Mouse (Mus musculus) MEL (cell line): ENCODE results near the gene Olfr1024. TPM values are rescaled to one million over a fixed set of nuclear protein-coding genes. Genes with fewer than 3 reads are reported as not detected.

ENCODE experiments used
- DNase-seq: peaks from one replicate; pipeline ENCODE4 v3.0.0; 2011; ENCODE audit warnings: low read depth, low spot score
- H3K27ac ChIP-seq: 2 replicates; pipeline ENCODE4 v1.5.1; 2012; ENCODE audit warnings: low read depth, mild to moderate bottlenecking, control low read depth, low read length, moderate library complexity; ENCODE audit not compliant: control insufficient read depth
- H3K27me3 ChIP-seq, 2 experiments: fragments of 150-350 bp in 1 of 2; sonication (generic) in 1 of 2; 2 replicates each; pipeline ENCODE4 v1.6.1; 2012; ENCODE audit warnings: low read length in 2 of 2, mild to moderate bottlenecking in 2 of 2, improper control_type of control experiment in 1 of 2, moderate library complexity in 1 of 2; ENCODE audit not compliant: insufficient read depth in 2 of 2, control insufficient read depth in 1 of 2
- H3K36me3 ChIP-seq, 2 experiments: 2 replicates each; pipeline ENCODE4 v1.6.1; 2012 to 2014; ENCODE audit warnings: low read length in 2 of 2, improper control_type of control experiment in 1 of 2, inconsistent platforms in 1 of 2, mild to moderate bottlenecking in 1 of 2; ENCODE audit not compliant: insufficient read depth in 2 of 2, control insufficient read depth in 1 of 2
- H3K4me1 ChIP-seq, 2 experiments: fragments of 150-350 bp in 1 of 2; sonication (generic) in 1 of 2; 2 replicates each; pipeline ENCODE4 v1.6.1; 2012; ENCODE audit warnings: low read length in 2 of 2, improper control_type of control experiment in 1 of 2, mild to moderate bottlenecking in 1 of 2; ENCODE audit not compliant: insufficient read depth in 2 of 2, control insufficient read depth in 1 of 2
- H3K4me3 ChIP-seq, 2 experiments: fragments of 150-350 bp in 1 of 2; sonication (generic) in 1 of 2; 2 replicates each; pipeline ENCODE4 v1.5.1; 2012; ENCODE audit warnings: low read depth in 2 of 2, low read length in 2 of 2, mild to moderate bottlenecking in 2 of 2, moderate library complexity in 2 of 2, control low read depth in 1 of 2, improper control_type of control experiment in 1 of 2; ENCODE audit not compliant: control insufficient read depth in 1 of 2, insufficient read depth in 1 of 2
- H3K79me2 ChIP-seq: 2 replicates; pipeline ENCODE4 v1.6.1; 2012; ENCODE audit warnings: mild to moderate bottlenecking, low read length, moderate library complexity; ENCODE audit not compliant: control insufficient read depth, poor library complexity, insufficient read depth
- H3K9ac ChIP-seq: 2 replicates; pipeline ENCODE4 v1.6.1; 2012; ENCODE audit warnings: low read depth, mild to moderate bottlenecking, control low read depth, low read length, moderate library complexity; ENCODE audit not compliant: control insufficient read depth, poor library complexity, severe bottlenecking
- H3K9me3 ChIP-seq: fragments of 150-350 bp; sonication (generic); replicated peaks from 2 replicates; pipeline ENCODE4 v1.6.1; 2012; ENCODE audit warnings: mild to moderate bottlenecking, low read length, improper control_type of control experiment, moderate library complexity; ENCODE audit not compliant: insufficient read depth
- BHLHE40 ChIP-seq: IDR thresholded peaks from 2 replicates; pipeline ENCODE4 v1.6.1; 2012; ENCODE audit warnings: low read depth, mild to moderate bottlenecking, inconsistent platforms, low read length, improper control_type of control experiment, borderline replicate concordance
- CHD1 ChIP-seq: IDR thresholded peaks from 2 replicates; pipeline ENCODE4 v1.6.1; 2012; ENCODE audit warnings: low read depth, mild to moderate bottlenecking, inconsistent platforms, low read length, improper control_type of control experiment
- CHD2 ChIP-seq: IDR thresholded peaks from 2 replicates; pipeline ENCODE4 v1.6.1; 2011; ENCODE audit warnings: low read length, improper control_type of control experiment
- CTCF ChIP-seq, 3 experiments: IDR thresholded peaks in 2 of 3; conservative IDR thresholded peaks in 1 of 3; 2 replicates each; pipeline ENCODE4 v1.5.1; 2011 to 2012; ENCODE audit warnings: low read length in 3 of 3, low read depth in 2 of 3, mild to moderate bottlenecking in 2 of 3, improper control_type of control experiment in 1 of 3, inconsistent platforms in 1 of 3, mixed read lengths in 1 of 3, moderate library complexity in 1 of 3; ENCODE audit not compliant: control insufficient read depth in 1 of 3, insufficient read depth in 1 of 3, poor library complexity in 1 of 3, severe bottlenecking in 1 of 3
- ELF1 ChIP-seq: IDR thresholded peaks from 2 replicates; pipeline ENCODE4 v1.6.1; 2014; ENCODE audit warnings: low read depth, mild to moderate bottlenecking, inconsistent platforms, low read length, improper control_type of control experiment, moderate library complexity
- GABPA ChIP-seq: IDR thresholded peaks from 2 replicates; pipeline ENCODE4 v1.6.1; 2012; ENCODE audit warnings: low read depth, mild to moderate bottlenecking, inconsistent platforms, low read length, improper control_type of control experiment, moderate library complexity
- JUND ChIP-seq: IDR thresholded peaks from 2 replicates; pipeline ENCODE4 v1.6.1; 2011; ENCODE audit warnings: low read depth, mild to moderate bottlenecking, improper control_type of control experiment, low read length
- KAT2A ChIP-seq: conservative IDR thresholded peaks from 2 replicates; pipeline ENCODE4 v1.6.1; 2012; ENCODE audit warnings: low read depth, low read length, improper control_type of control experiment, inconsistent platforms
- MAFK ChIP-seq: IDR thresholded peaks from 2 replicates; pipeline ENCODE4 v1.6.1; 2011; ENCODE audit warnings: low read depth, mild to moderate bottlenecking, low read length, improper control_type of control experiment, borderline replicate concordance
- NELFE ChIP-seq: IDR thresholded peaks from 2 replicates; pipeline ENCODE4 v1.6.1; 2011; ENCODE audit warnings: low read depth, low read length, improper control_type of control experiment
- NRF1 ChIP-seq: IDR thresholded peaks from 2 replicates; pipeline ENCODE4 v1.6.1; 2014; ENCODE audit warnings: low read depth, mild to moderate bottlenecking, inconsistent platforms, low read length, improper control_type of control experiment, moderate library complexity; ENCODE audit not compliant: poor library complexity, insufficient read depth, severe bottlenecking
- POLR2A ChIP-seq, 2 experiments: IDR thresholded peaks; 2 replicates each; pipeline ENCODE4 v1.6.1; 2011 to 2012; ENCODE audit warnings: low read length in 2 of 2, mild to moderate bottlenecking in 2 of 2, control low read depth in 1 of 2, improper control_type of control experiment in 1 of 2, low read depth in 1 of 2, moderate library complexity in 1 of 2; ENCODE audit not compliant: control insufficient read depth in 1 of 2, insufficient read depth in 1 of 2, poor library complexity in 1 of 2
- POLR2AphosphoS5 ChIP-seq: IDR thresholded peaks from 2 replicates; pipeline ENCODE4 v1.6.1; 2012; ENCODE audit warnings: low read depth, borderline replicate concordance, mild to moderate bottlenecking, inconsistent platforms, low read length, moderate library complexity, mixed read lengths
- RAD21 ChIP-seq: IDR thresholded peaks from 2 replicates; pipeline ENCODE4 v1.6.1; 2011; ENCODE audit warnings: mild to moderate bottlenecking, low read depth, low read length, improper control_type of control experiment
- RCOR1 ChIP-seq: IDR thresholded peaks from 2 replicates; pipeline ENCODE4 v1.6.1; 2012; ENCODE audit warnings: low read depth, mild to moderate bottlenecking, inconsistent platforms, low read length, improper control_type of control experiment
- SMC3 ChIP-seq: IDR thresholded peaks from 2 replicates; pipeline ENCODE4 v1.6.1; 2011; ENCODE audit warnings: low read depth, low read length, improper control_type of control experiment
- TAL1 ChIP-seq: IDR thresholded peaks from 2 replicates; pipeline ENCODE4 v1.6.1; 2012; ENCODE audit warnings: mild to moderate bottlenecking, inconsistent platforms, low read length, moderate library complexity, mixed read lengths
- TBP ChIP-seq: IDR thresholded peaks from 2 replicates; pipeline ENCODE4 v1.8.0; 2011; ENCODE audit warnings: low read depth, low read length, improper control_type of control experiment
- UBTF ChIP-seq: IDR thresholded peaks from 2 replicates; pipeline ENCODE4 v1.6.1; 2012; ENCODE audit warnings: low read depth, mild to moderate bottlenecking, inconsistent platforms, low read length, improper control_type of control experiment, moderate library complexity, borderline replicate concordance; ENCODE audit not compliant: insufficient read depth
- USF2 ChIP-seq, 2 experiments: IDR thresholded peaks; 2 replicates each; pipeline ENCODE4 v1.6.1; 2011 to 2012; ENCODE audit warnings: improper control_type of control experiment in 2 of 2, low read length in 2 of 2, borderline replicate concordance in 1 of 2, inconsistent platforms in 1 of 2, low read depth in 1 of 2, mild to moderate bottlenecking in 1 of 2; ENCODE audit not compliant: insufficient read depth in 1 of 2
- ZKSCAN1 ChIP-seq: IDR thresholded peaks from 2 replicates; pipeline ENCODE4 v1.6.1; 2012; ENCODE audit warnings: low read depth, mild to moderate bottlenecking, inconsistent platforms, low read length, improper control_type of control experiment, moderate library complexity
- ZMIZ1 ChIP-seq: IDR thresholded peaks from 2 replicates; pipeline ENCODE4 v1.6.1; 2012; ENCODE audit warnings: low read depth, mild to moderate bottlenecking, inconsistent platforms, low read length, improper control_type of control experiment, moderate library complexity
- ZNF384 ChIP-seq: IDR thresholded peaks from 2 replicates; pipeline ENCODE4 v1.6.1; 2012; ENCODE audit warnings: low read depth, mild to moderate bottlenecking, inconsistent platforms, low read length, improper control_type of control experiment
- polyA plus RNA-seq, 2 experiments: library from polyadenylated mRNA; stranded (reverse) in 1 of 2; unstranded in 1 of 2; fragments of >175 nt in 1 of 2; fragments of >200 nt in 1 of 2; gene quantifications; 2 replicates each; pipeline versions ENCODE4 v1.2.1 to v1.2.4; 2012; ENCODE audit warnings: low replicate concordance in 2 of 2, low read depth in 1 of 2; ENCODE audit not compliant: insufficient read length in 2 of 2, insufficient read depth in 1 of 2, missing spikeins in 1 of 2
- total RNA-seq: library from RNA; depleted of rRNA; stranded (reverse); fragments of 300-350 nt; gene quantifications from 2 replicates; pipeline ENCODE4 v1.2.3, GENCODE M21; 2012; rRNA removed

Olfr1024 gene
- not detected in 2 replicates for total RNA-seq
- not detected for polyA plus RNA-seq

DNA sequence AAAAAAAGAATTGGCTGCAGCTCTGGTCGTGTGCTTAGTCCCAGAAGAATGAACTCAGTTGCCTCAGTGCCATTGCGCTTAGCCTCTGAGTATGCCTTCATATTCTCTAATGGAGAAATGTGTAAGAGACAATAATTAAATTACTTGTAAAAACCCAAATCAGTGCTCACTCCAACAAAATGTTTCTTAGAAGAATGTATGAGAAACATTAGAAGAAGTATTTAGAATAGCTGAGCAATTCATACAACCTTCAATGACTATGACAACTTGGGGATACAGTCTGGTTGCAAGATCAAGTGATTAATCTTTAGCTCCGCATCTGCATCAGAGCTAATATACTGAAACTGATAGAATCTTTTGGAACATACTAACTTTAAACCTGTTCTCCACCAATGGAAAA is at the start of gene Olfr1024:
TSS of gene Olfr1024 (minus strand) at position 101 of the 400 bp plus-strand sequence.
- Histone ChIP-seq H3K4me3 (no peak within 1 kb of the TSS), H3K9me3 (no peaks in the 10 kb centered on the region), H3K27ac (no peak within 1 kb of the TSS), H3K4me1 (no peaks in the 10 kb centered on the region), H3K9ac (no peak within 1 kb of the TSS), H3K79me2 (no peaks in the 10 kb centered on the region), H3K36me3 (no peaks in the 10 kb centered on the region), H3K27me3 (no peaks in the 10 kb centered on the region)
- DNase-seq = no peak
- TF ChIP-seq JUND = no peak
- TF ChIP-seq BHLHE40 = no peak
- TF ChIP-seq ZKSCAN1 = no peak

DNA sequence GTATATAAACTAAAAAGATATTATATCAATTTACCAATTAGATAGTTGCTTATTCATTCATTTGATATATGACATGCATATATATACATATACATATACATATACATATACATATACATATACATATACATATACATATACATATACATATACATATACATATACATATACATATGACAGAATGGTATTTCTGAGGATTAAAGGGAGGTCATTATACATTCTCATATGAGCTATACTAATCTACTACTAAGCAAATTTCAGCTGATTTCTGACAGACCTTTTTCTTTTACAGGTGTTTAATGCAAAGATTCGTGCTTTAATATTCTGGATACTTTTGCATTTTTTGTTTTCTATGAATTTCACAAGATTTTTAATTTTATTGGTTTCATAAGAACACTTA is 45.3 kb upstream of the Olfr1024 start, which contains the start of gene Olfr1028:
TSS of gene Olfr1028 (plus strand) at position 301 of the 400 bp plus-strand sequence.
- no peaks in the 10 kb centered on the region for H3K27me3 ChIP-seq
- no peak within 1 kb of the TSS for H3K9ac ChIP-seq
- H3K79me2 ChIP-seq = no peaks in the 10 kb centered on the region
- no peaks in the 10 kb centered on the region for H3K4me1 ChIP-seq
- no peak within 1 kb of the TSS for H3K4me3 ChIP-seq
- no peaks in the 10 kb centered on the region for H3K9me3 ChIP-seq
- H3K27ac ChIP-seq = no peak within 1 kb of the TSS
- no peaks in the 10 kb centered on the region for H3K36me3 ChIP-seq
- no peak for TF ChIP-seq NELFE
- no peak for TF ChIP-seq ZNF384
- no peak for TF ChIP-seq TBP
- DNase-seq = no peak

DNA sequence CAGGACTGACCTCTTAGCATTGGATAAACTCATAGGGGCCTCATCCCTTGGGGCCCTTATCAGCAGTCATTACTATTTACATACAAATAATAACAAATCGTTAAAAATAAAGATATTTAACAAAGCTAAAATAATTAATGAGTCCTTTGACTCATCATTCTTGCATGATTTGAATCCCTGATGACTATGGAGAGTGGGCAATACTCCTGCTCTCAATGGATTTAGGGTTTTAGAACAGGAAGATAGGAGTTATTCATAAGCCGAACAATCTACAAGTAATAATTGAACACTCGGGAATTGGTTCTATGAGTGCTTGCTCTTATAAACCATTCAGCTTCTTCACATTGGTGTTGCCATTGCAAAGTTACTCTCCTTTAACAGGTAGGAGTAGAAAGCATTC is 16.4 kb upstream of the Olfr1024 start, which contains the start of gene Olfr1026:
TSS of gene Olfr1026 (plus strand) at position 301 of the 400 bp plus-strand sequence.
- TF ChIP-seq RCOR1 (no peak), MAFK (no peak), TAL1 (no peak), RAD21 (no peak), KAT2A (no peak), CHD1 (no peak), POLR2A (IDR thresholded peaks at IDR 0.05; ENCODE audit: control insufficient read depth in 1 of 2, insufficient read depth in 1 of 2, low read depth in 1 of 2, low read length in 2 of 2, poor library complexity in 1 of 2) (no peak), CHD2 (no peak), ZKSCAN1 (no peak), UBTF (no peak), JUND (no peak), SMC3 (no peak), ZMIZ1 (no peak), USF2 (IDR thresholded peaks at IDR 0.05; ENCODE audit: borderline replicate concordance in 1 of 2, insufficient read depth in 1 of 2, low read depth in 1 of 2, low read length in 2 of 2) (no peak), ELF1 (no peak), POLR2AphosphoS5 (no peak), NRF1 (no peak), GABPA (no peak), CTCF (IDR thresholded peaks at IDR 0.05 in 2 of 3, conservative IDR thresholded peaks at IDR 0.05 in 1 of 3; ENCODE audit: control insufficient read depth in 1 of 3, insufficient read depth in 1 of 3, low read depth in 2 of 3, low read length in 3 of 3, poor library complexity in 1 of 3, severe bottlenecking in 1 of 3) (no peak)
- Histone ChIP-seq H3K36me3 (no peaks in the 10 kb centered on the region), H3K27ac (no peak within 1 kb of the TSS), H3K9ac (no peak within 1 kb of the TSS), H3K4me1 (no peaks in the 10 kb centered on the region), H3K4me3 (no peak within 1 kb of the TSS), H3K9me3 (no peaks in the 10 kb centered on the region), H3K79me2 (no peaks in the 10 kb centered on the region), H3K27me3 (no peaks in the 10 kb centered on the region)
- no peak for DNase-seq
